Mouse (Mus musculus) lung, adult 18-20 months (tissue): ENCODE data around the gene Asic4.
A peak's percentile ranks its signal among the peaks of the same experiment; 100 is the strongest.

ENCODE experiments used
- DNase-seq, 2 experiments: peaks; one replicate each; pipeline ENCODE4 v3.0.0; 2022; ENCODE audit warnings: mixed read lengths in 2 of 2

The Asic4 gene

DNA sequence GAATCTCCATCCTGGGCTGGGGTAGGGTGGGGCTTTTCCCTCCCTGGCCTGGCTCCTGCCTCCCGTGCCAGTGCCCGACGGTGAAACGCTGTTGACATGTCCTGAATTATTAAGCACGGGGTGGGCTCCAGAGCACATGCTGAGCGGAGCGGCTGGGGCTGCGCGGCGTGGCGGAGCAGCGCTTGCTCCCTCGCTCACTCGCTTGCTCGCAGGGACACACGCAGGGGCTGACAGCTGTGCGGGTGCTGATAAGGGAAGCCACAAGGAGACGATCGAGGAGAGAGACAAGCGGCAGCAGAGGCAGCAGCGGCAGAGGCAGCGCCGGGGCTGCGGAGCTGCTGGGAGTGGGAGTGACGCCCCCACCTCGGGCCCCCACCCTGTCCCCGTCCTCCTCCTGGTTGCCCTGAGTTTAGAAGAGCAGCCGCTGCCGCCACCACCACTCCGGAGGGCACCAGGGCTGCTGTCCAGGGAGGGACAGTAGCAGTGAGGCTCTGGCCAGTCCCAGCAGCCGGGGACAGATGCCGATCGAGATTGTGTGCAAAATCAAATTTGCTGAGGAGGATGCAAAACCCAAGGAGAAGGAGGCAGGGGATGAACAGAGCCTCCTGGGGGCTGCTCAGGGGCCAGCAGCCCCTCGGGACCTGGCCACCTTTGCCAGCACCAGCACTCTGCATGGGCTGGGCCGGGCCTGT lies at the start of gene Asic4:
Gene Asic4 (plus strand): TSS at position 123 of the 692 bp plus-strand sequence.
- DNase-seq = no peak

DNA sequence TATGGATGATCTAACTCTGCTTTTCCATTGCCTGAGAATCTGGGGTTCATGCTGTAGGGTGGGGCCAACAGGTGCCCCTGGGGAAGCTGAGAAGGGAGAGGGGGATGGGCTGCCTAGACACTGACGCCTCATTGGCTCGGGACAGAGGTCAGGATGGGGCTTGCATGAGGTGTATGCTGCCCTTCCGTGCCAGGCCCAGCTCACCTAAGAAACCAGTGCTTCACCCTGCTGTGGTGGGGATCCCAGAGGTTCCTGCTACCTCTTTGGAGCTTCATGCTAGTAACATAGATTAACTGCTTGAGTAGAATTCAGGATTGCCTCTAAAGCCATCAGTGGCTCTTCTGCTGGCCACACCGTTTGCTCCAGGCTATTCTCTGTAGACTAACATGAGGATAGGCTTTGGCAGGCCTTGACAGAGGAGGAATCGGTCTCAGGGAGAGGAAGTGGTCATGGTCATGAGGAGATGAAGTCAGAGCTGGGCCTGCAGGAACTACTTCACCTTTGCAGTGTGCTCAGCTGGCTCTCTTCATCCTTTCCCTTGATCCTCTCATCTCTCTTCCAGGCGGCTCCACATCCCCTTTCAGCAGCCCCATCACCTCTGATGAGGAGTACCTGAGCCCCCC lies 49.6 kb upstream of the Asic4 start:
- DNase-seq = no peak

DNA sequence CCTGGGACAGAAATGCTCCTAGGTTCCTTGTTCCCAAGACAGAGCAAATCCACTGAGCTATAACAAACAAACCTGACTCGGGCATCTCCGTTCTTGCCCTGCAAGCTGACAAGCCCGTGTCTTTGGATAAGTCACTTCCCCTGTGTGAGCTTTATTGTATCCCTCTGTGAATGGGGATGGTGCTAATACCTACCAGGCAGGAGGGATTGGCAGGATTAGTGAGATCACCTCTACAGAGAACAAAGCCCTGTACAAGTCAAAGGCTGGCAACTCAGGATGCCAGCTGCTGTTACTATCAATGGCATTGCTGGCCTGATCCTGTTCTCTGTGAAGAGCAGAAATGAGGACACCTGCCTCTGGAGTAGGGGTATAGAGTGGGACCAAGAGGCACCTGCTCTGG lies 44.7 kb upstream of the Asic4 start:
- DNase-seq = no peak

DNA sequence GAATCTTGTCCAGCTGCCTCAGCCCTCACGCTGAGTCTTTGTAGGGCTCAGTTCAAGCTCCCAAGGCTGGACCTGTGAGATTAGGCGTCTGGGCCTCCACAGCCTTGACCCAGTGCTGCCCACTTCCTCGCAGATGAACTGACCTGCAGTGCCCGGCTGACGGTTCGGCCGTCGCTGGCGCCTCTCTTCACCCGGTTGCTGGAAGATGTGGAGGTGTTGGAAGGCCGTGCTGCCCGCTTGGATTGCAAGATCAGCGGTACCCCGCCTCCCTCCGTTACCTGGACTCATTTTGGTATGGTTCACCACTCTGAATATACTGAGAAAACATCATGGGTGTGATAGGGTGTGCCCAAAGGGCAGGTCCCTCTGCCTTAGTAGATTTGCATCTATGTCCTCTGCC lies 44.1 kb upstream of the Asic4 start:
- DNase-seq = no peak

DNA sequence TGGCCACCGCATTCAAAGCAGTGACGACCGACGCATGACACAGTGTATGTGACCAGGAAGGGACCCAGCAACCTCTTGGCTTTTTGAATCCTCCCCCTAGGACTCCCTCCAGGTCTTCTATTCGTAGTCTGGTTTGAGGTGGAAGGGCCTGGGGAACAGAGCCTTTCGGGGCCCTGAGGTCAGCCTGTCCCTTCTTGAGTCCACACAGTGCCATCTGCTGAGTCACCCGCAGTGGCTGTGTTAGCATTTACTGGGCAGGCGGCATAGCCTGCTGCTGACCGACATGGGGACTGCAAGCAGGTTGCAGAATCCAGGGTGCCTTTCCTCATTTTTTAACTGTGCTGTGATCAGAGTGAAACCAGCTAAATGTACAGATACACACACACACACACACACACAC lies 43.2 kb upstream of the Asic4 start:
- DNase-seq = no peak

DNA sequence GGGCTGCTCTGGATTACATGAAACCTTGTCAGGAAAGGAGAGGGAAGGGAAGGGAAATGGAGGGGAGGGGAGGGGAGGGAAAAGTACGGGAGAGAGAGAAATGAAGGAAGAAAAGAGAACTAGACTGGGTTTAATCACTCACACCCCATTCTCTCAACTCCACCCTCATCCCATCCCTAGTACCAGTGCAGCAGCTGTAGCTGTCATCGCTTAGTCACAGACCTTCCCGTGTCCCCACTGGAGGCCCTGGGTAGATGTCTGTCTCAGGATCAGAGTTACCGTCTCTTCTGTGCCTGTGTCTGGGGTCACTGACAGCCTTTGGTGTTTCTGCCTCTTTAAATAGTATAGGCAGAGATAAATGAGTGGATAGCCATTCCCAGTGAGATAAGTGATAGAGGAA lies 42.0 kb upstream of the Asic4 start:
- DNase-seq = no peak

DNA sequence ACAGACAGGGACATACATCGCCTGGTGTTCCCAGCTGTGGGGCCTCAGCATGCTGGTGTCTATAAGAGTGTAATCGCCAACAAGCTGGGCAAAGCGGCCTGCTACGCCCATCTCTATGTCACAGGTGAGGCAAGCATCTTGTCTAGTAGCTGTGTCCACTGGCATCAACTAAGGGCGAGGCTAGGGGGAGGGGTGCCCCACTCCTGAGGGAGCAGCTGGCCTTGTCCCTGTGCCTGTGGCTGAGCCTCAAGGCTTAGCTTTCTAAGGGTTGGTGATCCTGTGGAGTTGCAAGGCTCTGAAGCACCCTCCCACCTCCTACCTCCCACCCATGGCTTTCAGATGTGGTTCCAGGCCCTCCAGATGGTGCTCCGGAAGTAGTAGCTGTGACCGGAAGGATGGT lies 40.3 kb upstream of the Asic4 start:
- DNase-seq = no peak

DNA sequence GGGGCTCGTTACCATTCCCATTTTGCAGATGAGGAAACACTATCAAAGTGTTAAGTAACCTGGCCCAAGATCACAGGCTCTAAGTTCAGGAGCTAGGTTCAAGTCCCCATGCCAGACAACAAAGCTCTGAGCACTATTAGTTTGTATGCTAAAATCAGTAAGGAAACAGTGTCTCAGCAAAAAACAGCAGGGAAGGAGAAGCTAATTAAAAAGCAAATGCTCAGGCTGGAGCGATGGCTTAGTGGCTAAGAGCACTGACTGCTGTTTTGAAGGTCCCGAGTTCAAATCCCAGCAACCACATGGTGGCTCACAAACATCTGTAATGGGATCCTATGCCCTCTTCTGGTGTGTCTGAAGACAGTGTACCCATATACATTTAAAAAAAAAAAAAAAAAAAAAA lies 38.0 kb upstream of the Asic4 start:
- no peak for DNase-seq

DNA sequence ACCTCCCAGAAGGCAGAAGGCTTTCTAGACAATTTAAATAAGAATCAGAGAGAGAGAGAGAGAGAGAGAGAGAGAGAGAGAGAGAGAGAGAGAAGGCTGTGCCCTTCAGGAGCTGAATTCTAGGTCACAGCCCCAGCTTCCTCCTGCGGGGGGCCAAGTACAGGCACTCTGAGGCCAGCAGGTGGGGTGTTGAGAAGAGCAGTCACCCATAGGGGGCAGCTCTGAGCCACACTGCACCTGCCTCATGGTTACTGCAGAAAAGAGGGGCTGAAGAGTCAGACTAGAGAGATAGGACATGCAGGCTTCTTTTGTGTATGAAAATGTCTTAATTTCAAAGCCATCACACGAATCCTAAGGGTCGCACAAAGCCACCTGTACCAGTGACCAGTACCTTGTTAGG lies 36.5 kb upstream of the Asic4 start:
- DNase-seq = no peak

DNA sequence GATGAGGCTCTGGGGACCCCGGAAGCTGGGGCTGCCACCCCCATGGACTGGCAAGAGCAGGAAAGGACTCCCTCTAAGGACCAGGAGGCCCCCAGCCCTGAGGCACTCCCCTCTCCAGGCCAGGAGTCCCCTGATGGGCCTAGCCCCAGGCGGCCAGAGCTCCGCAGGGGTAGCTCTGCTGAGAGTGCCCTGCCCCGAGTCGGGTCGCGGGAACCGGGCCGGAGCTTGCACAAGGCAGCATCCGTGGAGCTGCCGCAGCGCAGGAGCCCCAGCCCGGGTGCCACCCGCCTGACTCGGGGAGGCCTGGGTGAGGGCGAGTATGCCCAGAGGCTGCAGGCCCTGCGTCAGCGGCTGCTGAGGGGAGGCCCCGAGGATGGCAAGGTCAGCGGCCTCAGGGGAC lies 28.4 kb upstream of the Asic4 start:
- DNase-seq = no peak

DNA sequence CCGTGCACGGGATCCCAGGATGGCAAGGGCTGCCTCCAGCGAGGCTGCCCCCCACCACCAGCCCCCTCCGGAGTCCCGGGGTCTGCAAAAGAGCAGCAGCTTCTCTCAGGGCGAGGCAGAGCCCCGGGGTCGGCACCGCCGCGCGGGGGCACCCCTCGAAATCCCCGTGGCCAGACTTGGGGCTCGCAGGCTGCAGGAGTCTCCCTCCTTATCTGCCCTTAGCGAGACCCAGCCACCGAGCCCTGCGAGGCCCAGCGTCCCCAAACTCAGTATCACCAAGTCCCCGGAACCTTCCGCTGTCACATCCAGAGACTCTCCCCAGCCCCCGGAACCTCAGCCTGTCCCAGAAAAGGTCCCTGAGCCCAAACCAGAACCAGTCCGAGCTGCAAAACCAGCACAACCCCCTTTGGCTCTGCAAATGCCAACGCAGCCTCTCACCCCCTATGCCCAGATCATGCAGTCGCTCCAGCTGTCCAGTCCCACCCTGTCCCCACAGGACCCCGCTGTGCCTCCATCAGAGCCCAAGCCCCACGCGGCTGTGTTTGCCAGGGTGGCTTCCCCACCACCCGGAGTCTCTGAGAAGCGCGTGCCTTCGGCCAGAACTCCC lies 27.9 kb upstream of the Asic4 start:
- DNase-seq = no peak

DNA sequence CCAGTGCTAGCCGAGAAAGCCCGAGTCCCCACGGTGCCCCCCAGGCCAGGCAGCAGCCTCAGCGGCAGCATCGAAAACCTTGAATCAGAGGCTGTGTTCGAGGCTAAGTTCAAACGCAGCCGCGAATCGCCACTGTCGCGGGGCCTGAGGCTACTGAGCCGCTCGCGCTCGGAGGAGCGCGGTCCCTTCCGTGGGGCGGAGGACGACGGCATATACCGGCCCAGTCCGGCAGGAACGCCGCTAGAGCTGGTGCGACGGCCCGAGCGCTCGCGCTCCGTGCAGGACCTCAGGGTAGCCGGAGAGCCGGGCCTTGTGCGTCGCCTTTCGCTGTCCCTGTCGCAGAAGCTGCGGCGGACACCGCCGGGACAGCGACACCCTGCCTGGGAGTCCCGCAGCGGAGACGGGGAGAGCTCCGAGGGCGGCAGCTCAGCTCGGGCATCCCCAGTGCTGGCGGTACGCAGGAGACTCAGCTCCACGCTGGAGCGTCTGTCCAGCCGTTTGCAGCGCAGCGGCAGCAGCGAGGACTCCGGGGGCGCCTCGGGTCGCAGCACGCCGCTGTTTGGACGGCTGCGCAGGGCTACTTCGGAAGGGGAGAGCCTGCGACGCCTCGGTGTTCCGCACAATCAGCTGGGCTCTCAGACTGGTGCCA lies 27.3 kb upstream of the Asic4 start:
- DNase-seq = no peak

DNA sequence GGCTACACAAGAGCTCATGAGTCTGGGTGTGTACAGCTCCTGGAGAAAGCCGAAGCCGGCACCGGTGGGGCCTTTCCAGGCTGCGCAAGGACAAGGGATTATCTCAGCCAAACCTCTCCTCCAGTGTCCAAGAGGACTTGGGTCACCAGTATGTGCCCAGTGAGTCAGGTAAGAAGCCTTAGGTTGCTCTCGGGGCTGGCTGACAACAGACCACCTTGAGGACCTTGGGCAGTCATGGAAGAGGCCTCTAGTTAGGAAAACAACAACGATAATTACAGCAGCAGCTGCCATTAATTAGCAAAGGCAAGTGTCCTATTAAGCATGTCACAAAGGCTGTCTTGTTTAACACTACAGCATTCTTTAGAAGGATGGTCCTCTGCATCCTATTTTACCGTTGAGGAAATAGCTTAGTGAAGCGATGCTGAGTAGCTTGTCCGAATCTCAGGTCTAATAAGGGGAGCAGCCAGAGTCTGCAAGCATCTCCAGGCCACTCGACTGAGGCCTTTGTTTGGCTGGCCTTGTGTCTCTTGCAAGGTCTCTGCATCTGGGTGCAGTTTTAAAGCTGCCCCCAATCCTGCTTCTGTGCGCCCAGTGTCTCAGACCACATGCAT lies 26.4 kb upstream of the Asic4 start:
- DNase-seq = no peak

DNA sequence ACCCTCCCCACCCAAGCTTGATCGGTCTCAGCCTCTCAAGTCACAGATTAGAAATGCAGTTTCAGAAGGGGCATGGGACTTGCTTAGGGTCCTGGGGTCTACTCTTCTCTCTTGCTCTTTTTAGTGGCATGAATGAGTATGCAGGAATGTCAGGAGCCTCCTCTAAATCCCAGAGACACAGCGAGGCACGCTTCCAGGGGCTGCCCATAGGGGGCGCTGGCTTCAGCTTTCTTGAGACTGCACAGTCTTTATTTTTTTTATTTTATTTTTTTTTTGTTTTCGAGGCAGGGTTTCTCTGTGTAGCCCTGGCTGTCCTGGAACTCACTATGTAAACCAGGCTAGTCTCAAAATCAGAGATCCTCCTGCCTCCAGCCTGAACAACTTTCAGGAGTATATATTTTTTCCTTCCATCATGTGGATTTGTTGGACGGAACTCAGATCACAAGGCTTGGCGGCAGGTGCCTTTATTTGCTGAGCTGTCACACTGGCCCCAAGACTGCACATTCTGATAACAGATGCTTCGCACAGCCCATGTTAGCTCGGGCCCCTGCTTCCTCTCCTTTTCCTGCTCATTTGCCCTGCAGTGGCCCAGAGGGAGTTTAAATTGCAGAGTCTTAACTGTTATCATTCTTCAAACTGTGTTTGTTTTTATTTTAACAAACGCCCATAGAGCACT lies 24.3 kb upstream of the Asic4 start:
- DNase-seq = no peak

DNA sequence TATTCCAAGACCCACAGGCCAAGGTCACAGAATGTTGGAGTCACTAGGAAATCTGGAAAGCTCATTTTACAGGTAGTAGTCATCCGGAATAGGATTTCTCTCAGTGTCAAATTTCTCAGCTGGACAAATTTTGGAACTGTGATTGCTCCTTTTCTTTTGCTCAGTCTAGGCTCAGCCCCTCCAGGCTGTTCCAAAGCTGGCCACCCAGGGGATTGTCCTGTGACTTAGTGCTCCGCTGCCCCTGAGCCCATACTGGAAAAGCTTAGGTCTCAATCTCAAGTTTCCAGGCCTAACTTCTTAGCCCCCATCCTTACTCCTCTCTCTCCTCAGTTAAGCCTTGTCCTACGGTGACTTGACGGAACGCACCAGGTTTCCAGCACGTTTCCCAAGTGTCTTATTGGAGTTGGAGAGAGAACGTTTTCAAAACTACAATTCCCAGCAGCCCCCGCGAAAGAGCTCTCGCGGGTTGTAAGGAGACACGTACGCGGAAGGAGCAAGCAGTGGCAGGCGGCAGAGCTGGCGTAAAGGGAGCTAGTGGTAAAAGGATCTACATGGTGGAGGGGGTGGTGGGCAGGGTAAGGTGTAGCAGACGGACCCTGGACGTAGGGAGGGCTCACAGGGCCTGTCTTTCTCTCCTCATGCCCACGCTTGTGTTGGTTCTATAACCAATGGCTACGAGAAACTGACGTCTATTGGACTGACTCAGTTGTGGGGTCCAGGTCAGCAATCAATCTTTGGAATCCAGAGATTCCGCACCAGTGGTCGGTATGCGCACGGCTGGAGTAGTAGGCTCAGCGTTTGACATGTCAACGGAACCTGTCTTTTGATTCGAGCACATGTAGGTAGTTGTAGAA lies 14.5 kb upstream of the Asic4 start, which contains the start of gene Gmppa:
Gene Gmppa (plus strand): TSS at position 456 of the 854 bp plus-strand sequence.
- DNase-seq = peak; percentile 85 to 90

DNA sequence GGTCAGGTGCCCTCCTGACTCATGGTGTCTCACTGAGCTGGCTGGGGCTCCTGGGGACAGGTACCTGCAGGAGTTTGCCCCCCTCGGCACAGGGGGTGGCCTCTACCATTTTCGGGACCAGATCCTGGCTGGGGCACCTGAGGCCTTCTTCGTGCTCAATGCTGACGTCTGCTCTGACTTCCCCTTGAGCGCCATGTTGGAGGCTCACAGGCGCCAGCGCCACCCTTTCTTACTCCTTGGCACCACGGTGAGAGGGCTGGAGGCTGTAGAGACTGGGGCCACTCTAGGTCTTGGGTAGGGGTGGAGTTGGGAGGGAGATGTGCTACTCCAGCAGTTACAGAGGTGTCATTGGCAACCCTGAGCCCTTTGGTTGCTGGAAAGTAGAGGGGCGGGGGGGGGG lies 11.5 kb upstream of the Asic4 start:
- DNase-seq = no peak

DNA sequence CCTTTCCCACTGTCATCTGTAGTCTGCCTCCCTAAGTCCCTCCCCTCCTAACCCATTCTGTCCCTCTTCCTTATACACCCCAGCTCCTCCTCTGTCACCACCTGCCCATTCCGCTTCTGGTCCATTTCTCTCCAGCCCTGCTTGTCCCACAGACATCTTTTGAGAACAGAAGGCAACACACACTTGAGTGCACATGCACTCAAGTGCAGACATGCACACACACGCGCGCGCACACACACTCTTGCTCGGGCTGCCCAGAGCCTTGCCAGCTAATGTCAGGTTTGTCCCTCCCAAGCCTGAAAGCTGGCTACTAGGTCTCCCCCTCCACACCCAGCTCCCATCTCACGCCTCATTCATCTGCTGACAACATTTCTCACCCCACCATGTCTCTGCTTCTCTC lies 9.6 kb upstream of the Asic4 start:
- DNase-seq = no peak

DNA sequence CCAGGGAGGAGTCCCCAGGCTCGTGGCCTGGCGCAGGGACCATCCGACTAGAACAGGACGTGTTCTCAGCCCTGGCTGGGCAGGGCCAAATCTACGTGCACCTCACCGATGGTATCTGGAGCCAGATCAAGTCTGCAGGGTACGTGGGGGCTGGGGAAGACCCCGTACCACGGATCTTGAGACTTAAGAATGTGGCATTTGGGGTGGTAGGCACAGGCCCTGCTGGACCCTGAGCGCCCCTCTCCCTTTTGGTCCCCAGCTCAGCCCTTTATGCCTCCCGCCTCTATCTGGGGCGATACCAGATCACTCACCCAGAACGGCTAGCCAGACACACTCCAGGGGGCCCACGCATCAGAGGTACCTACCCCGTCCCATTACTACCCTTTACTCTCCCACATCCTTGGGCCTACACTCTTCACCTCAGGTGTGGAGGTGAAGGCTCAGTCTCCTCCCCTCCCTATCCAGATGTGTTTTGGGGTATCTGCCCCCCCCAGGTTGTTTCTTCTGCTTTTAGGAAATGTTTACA lies 8.7 kb upstream of the Asic4 start:
- no peak for DNase-seq

DNA sequence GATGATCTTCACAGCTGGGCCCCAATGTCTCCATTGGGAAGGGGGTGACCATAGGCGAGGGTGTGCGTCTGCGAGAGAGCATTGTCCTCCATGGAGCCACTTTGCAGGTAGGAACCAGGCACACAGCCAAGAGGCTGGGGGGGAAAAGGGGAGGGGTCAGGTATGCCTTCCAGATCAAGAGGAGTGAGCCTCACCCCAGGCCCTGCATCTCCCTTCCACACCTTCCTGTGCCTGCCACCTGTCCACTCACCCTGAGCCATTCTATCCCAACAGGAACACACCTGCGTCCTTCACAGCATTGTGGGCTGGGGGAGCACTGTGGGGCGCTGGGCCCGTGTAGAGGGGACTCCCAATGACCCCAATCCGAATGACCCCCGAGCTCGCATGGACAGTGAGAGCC lies 8.1 kb upstream of the Asic4 start:
- DNase-seq = no peak

DNA sequence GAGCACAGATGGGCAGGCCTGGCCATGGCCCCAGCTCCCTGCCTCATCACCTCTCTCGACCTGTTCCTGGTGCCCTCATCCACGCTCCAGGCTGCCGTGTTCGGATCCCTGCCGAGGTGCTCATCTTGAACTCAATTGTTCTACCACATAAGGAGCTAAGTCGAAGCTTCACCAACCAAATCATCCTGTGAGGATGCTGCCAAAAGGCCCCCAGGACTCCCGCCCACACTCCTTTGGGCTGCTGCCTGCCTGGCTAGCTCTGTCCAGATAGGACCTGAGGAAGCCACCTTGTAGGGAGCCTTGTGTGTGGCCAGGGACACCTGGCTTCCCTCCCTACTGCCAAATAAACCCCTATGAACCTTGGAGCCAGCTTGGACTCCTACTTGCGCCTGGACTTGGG lies 7.4 kb upstream of the Asic4 start:
- DNase-seq = no peak

DNA sequence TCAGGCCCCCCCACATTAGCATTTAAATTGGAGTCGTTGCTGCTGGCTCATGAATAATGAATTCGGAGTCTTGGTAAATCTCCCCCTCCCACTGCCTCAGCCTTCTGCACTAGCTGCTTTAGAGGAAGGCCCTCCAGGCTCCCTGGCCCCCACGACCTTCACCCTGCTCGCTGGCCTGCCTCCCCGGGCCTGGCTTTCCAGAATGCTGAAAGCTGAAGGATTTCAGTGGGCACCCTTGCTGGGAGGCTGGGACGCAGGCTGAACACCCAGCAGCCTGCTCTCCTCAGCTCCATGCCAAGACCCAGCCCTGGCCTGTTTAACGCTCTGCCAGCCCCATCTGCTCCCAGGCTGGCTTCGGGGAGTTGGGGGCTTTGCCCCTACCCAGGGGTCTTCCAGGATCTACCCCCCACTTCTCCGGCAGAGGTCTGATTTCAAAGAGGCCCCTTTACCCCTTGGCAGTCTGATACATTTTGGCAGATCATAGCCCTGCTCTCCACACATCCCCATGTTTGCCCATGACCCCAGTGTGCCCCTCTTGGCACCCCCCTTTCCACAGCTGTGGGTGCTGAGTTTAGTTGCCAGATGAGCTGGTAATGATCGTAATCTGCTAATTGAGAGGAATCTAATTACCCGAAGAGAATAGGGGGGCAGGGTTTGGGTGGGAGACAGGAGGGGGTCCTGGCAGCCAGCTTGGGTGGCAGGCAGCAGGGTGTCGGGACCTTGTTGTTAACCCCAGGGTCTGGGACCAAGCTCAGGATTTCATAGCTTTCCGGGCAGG lies 6.8 kb upstream of the Asic4 start:
- DNase-seq = no peak
